Mouse (Mus musculus): ENCODE measurements at regions not wholly inside any gene's neighbourhood (a gene's known extent, or its start where the extent isn't known, plus 50 kb on each side); places are given as distances from the start of the nearest gene placed in this dataset.
"Not testable (repeated sequence)": the region's sequence is repeated elsewhere in the genome, so short reads cannot be mapped to it uniquely, and the experiment has no call there.

DNA sequence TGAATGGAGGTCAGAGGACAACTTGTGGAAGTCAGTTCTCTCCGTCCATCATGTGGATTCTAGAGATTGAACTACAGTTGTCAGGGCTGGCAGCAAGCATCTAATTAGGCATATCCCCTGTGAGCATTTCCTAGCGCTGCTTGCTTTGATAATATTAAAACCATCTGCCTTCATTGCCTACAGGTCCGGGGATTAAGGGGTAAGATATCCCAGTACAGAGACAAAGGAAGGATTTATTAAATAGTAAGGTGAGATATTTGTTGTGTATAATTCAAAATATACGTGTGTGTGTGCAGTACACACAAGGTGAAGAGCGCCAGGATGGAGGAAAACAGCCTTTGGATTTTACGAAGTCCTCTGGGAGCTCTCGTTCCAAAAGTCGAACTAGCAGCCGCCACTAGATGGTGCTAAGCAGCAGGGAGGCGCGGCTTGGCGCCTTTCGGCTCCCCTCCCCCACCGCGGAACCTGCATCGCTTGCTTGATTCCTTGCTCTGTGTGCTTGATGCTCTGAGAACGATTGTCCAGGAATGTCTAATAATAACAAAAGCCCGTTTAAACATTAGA is 88.4 kb upstream of the Rpl34 start:
- DNase-seq = peak; percentile 83

DNA sequence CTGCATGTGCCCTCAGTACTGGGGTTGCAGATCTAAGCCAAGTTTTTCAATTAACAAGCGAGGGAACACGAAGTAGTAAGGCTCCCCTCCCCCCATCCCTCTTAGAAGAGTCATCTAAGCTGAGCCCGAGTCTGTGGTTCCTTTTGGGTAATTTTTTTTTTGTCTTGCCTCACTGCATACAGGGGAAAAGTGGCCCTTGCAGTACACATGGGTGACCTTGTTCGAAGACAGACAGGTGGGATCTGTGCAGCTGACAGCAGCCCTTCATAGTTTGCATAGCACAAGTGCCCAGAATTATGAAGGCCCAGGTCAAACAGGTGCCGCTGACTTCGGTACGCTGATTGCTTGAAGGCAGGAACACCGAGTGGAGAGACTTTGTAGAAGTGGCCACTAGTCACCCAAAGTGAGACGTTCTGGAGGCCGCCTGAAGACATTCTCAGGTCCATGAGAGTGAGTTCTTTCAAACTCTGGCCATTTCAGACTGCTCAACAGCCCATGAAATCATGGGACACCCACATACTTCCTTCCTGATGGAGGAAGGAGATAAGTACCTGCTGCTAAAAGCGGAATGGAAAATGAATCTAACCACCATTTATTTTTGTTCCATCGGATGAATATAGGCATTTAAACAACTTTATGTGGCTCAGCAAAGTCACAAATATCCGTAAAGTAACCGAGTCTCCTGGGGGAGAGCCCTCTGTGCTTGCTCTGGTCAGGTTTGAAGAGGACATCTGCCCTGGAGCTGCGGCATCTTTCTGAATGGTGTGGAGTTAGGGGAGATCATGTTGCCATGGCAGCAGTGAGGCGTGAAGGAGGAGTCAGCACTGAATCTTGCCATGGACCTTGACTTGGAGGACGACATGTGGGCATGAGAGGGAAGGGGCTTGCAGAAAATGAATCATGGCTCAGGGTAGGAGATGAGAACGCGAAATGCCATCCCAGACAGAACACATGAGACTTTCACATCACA is 79.8 kb upstream of the Rpl34 start:
- DNase-seq = no peak

DNA sequence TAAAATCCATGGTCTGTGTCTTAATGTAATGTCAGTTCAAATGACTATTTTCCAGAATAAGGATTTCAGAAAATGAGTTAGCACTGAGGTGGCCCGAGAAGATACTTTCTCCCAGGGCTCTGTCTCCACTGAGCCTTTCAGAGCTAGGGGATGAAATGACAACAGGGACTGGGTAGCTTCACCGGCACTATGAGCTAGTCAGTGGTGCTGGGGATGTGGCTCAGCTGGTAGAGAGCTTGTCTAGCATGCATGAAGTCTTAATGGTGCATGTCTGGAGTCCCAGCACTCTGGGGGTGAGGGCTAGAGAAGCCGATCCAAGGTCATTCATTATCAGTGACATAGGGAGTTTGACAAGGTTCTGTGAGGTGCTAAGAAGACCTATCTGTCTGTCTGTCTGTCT is 75.1 kb upstream of the Rpl34 start:
- DNase-seq = no peak

DNA sequence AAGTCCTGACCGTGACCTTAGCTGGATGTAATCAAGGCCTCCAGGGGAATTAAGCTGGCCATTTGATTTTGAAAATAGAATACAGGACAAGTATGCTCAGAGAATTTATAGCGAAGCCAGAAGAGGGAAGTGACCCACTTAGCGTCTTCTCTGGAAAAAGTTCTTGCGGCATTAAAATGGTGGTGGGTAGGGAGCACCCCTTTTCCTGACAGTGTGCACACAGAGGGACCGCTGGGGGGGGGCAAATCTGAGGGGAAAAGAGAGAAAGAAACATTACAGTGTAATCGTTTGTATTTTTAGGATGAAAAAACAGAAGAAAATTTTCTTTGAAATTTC is 74.1 kb upstream of the Rpl34 start:
- DNase-seq = no peak

DNA sequence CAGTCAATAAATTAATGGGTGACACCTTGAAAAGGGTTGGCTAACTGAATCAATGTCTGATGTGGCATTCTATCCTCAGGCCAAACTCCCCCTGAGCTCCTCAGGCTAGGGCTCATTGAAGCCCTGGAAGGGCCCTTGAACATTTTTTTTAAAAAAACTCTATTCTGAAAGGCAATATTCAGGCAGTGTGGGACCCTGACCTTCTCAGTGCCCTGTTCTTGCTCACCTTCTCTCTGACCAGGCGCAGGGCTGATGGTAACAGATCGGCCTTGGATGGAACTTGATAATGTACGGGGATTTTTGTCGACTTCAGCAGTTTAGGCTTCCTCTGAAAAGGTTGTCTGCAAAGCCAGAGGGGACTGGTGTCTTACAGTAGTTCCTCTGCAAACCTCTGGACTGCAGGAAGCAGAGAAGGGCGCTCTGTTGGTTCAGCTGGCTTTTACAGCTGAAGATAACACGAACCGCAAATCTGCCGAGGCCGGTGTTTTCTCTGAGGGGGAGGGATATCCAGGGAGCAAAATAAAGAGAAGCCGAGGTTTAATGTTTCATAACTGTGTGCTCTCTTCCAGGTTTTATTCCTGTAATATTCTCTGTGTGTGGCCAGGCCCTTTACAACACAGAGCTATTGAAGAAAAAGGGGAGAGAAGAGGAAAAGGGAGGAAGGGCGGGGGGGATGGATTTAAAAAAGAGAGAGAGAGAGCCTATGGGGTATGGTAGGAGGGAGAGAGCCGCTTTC is 73.6 kb upstream of the Rpl34 start:
- no peak for DNase-seq

DNA sequence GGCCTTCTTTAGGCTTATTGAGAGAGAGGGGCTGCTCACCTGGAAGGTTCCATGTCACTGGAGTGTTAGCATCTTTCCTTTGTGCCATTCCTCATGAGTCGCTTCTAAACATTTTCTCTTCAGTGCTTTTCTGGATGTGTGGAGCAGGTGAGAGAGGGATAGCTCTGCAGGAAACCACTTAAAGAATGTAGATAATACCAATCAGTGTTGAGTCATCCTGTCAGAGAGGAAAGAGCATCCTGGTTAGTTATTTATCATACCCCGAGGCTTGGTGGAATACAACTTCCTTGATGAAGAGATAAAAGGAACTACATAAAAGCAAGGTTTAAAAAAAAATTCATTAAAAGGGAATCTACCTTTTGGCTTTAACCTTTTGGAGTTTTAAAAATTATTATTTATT is 69.8 kb upstream of the Rpl34 start:
- DNase-seq = no peak

DNA sequence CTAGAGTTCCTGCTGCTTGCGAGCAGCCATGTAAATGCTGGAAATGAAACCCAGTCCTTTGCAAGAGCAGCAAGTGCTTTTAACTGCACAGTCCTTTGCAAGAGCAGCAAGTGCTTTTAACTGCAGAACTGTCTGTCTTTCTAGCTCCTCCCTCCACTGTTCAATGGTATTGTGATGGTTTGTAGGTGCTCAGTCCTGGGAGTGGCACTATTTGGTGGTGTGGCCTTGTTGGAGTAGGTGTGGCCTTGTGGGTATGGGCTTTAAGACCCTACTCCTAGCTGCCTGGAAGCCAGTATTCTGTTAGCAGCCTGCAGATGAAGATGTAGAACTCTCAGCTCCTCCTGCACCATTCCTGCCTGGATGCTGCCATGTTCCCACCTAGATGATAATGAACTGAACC is 67.8 kb upstream of the Rpl34 start:
- DNase-seq = not testable (repeated sequence)

DNA sequence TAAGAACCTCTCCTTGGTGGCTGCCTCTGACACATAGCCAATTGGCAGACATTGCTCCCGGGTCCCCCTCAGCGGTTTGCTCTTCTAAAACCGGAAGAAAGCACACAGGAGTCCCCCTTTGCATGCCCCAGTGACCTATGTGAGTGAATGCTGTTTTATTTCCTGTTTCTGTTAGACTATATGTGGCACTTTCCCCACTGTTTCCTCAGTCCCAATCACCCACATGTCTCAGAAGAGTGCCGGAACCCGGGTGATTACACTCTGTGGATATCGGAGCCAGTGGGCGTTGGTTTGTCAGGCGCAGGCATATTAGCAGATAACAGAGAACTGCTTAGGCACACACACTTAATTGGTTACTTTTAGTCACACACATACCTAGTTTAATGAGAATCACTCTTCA is 66.3 kb upstream of the Rpl34 start:
- DNase-seq = no peak

DNA sequence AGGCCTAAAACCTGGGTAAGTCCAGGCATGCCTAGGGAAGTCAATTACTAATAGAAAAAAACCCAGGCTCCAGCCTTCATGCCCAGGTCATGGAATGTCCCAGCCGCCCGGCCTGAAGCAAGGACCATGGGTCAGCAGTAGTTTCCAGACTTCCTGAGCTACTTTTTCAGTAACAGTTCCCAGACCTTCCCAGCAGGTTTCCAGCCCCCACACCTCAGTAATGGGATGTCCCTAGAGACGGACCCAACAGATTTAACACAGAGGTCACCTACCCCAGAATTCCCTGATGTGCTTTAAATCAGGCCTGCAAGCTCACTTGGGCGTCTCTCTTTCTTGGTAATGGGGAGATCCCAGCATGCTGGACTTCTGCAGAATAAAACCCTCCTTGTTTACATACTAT is 65.2 kb upstream of the Rpl34 start:
- DNase-seq = no peak

DNA sequence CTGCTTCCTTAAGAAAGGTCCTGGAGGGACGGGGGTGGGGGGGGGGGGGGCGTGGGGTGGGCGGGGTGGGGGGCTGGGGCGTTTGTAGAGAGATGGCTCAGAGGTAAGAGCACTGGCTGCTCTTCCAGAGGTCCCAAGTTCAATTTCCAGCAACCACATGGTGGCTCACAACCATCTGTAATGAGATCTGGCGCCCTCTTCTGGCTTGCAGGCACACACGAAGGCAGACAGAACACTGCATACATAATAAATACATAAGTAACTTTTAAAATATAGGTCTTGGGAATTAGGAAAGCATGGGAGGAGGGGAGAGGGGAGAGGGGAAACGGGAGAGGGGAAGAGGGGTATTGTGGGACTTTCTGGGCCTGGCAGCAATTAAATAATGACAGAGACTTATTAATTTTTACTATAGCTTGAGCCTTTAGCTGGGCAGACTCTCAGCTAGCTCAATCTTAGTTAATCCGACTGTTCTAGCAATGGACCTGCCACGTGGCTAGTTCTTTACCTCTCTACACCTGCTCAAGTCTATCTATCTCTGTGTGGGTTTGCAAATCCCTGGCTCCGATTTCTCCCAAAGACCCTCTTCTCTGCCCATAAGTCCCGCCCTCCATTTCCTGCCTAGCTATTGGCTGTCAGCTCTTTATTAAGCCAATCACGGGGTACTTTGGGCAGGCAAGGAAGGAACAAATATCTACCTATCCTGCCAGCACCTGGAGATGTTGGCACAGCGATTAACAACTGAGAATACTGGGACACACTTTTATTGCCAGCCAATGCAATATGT is 64.1 kb upstream of the Rpl34 start:
- DNase-seq = no peak

DNA sequence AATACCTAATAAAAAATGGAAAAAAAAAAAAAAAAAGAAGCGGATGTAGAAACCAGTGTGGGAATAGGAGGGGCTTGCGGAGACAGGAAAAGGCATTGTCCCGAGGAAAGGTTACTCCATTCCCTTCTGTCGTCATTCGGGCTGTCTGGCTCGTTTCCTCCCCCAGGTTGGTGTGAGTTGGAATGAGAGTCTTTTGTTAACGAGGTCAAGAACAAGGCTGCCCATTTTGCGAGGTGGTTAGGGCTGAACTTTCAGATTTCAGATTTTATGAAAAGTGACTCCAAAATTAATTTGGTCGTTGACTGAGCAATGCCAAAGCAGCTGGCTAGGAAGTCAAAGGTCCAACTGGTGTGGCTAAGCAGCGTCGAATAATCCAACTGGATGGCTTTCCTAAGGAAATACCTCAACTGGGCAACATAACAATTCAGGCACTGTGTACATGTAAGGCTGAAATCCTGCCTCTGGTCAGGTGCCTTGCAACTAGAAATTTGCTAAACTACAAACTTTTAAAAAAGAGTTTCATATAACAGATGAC is 50.6 kb upstream of the Rpl34 start:
- no peak for DNase-seq
